Mouse (Mus musculus) liver, postnatal 0 days (tissue): Measurements from ENCODE around the gene Cd96.

Experiments
- CTCF ChIP-seq: sonication (generic); IDR thresholded peaks from 2 replicates; pipeline ENCODE4 v1.5.1; 2016; ENCODE audit warnings: antibody characterized with exemption, low read depth
- EP300 ChIP-seq: IDR thresholded peaks from 2 replicates; pipeline ENCODE4 v1.6.1; 2016; ENCODE audit warnings: antibody characterized with exemption, low read depth, mild to moderate bottlenecking

DNA sequence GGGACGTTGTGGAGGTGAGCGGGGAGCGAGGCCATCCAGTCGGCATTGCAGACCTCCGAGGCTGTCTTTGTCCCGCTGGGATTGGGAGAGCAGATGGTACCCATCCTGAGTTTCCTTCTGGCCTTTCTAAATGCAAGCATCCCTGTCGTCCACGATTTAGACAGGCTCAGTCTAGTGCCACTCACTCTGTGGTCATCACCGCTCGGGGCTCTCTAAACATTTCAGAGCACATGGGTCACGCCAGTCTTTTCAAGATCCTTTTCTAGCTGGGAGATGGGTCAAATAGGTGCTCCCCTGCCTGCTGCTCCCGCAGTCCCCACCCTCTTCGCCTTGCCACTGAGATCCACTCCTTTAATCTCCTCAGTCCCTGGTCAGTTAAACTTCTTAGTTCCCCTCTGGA, 110.3 kb downstream of the Cd96 start:
- TF ChIP-seq CTCF = no peak
- no peak for TF ChIP-seq EP300
